Mouse (Mus musculus): ENCODE data around the gene Rftn2.

DNA sequence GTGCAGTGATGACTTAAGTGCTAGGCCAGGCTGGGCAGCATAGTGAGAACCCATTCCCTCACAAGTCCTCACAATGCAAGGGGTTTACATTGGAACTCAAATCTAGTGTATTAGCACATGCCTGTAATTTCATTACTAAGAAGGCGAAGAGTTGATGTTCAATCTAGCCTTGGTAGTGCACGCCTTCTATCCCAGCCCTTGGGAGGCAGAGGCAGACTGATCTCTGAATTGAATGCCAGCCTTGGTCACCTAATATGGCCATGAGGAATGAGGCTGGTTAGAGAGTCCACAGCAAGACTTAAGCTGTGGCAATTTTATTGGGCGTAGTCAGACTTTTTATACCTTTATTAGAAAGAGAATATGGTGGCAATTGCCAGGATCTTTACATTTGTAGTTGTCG lies 82.2 kb downstream of the Rftn2 start:
- TF ChIP-seq GATA1 (IDR thresholded peaks at IDR 0.05; ENCODE audit: borderline replicate concordance, low read length) (no peak), FLI1 (IDR thresholded peaks at IDR 0.05; ENCODE audit: low read length) (no peak)
